Mouse (Mus musculus): ENCODE data around the gene Tbxas1.

- TF ChIP-seq CTCF (conservative IDR thresholded peaks at IDR 0.05; ENCODE audit: low read length) = no peak
- TF ChIP-seq POU5F1 (IDR thresholded peaks at IDR 0.05; ENCODE audit: borderline replicate concordance, low read length) = no peak
- TF ChIP-seq NANOG (IDR thresholded peaks at IDR 0.05; ENCODE audit: borderline replicate concordance, low read length) = no peak
Measured at GRCm38 (mm10) chr6:38984626-38985025, 109.4 kb downstream of the Tbxas1 start.
